Mouse (Mus musculus): ENCODE measurements at regions not wholly inside any gene's neighbourhood (a gene's known extent, or its start where the extent isn't known, plus 50 kb on each side); places are given as distances from the start of the nearest gene placed in this dataset.

GRCm38 (mm10) chr3:148676025-148676424 is 314.3 kb downstream of the Adgrl2 start:
- ATAC-seq (ENCODE audit: extremely low read depth, insufficient number of reproducible peaks, low FRiP score, poor library complexity, severe bottlenecking): no peak

GRCm38 (mm10) chr3:148662888-148663477 is 327.4 kb downstream of the Adgrl2 start:
- no peak for ATAC-seq (ENCODE audit: extremely low read depth, insufficient number of reproducible peaks, low FRiP score, poor library complexity, severe bottlenecking)

GRCm38 (mm10) chr3:148659024-148659423 is 331.3 kb downstream of the Adgrl2 start:
- ATAC-seq (ENCODE audit: extremely low read depth, insufficient number of reproducible peaks, low FRiP score, poor library complexity, severe bottlenecking): no peak

- ATAC-seq (ENCODE audit: extremely low read depth, insufficient number of reproducible peaks, low FRiP score, poor library complexity, severe bottlenecking): no peak
These were observed 332.0 kb downstream of the Adgrl2 start for GRCm38 (mm10) chr3:148658368-148658767.

- no peak for ATAC-seq (ENCODE audit: extremely low read depth, insufficient number of reproducible peaks, low FRiP score, poor library complexity, severe bottlenecking)
These were observed 334.2 kb downstream of the Adgrl2 start for GRCm38 (mm10) chr3:148656187-148656586.

GRCm38 (mm10) chr3:148650241-148650640 is 340.1 kb downstream of the Adgrl2 start:
- ATAC-seq (ENCODE audit: extremely low read depth, insufficient number of reproducible peaks, low FRiP score, poor library complexity, severe bottlenecking): no peak

GRCm38 (mm10) chr3:148644924-148645323 is 345.4 kb downstream of the Adgrl2 start:
- no peak for ATAC-seq (ENCODE audit: extremely low read depth, insufficient number of reproducible peaks, low FRiP score, poor library complexity, severe bottlenecking)

- ATAC-seq (ENCODE audit: extremely low read depth, insufficient number of reproducible peaks, low FRiP score, poor library complexity, severe bottlenecking): no peak
These were observed 348.8 kb downstream of the Adgrl2 start for GRCm38 (mm10) chr3:148641581-148641980.

GRCm38 (mm10) chr3:148640680-148641101 is 349.7 kb downstream of the Adgrl2 start:
- no peak for ATAC-seq (ENCODE audit: extremely low read depth, insufficient number of reproducible peaks, low FRiP score, poor library complexity, severe bottlenecking)

GRCm38 (mm10) chr3:148635101-148635500 is 355.3 kb downstream of the Adgrl2 start:
- no peak for ATAC-seq (ENCODE audit: extremely low read depth, insufficient number of reproducible peaks, low FRiP score, poor library complexity, severe bottlenecking)

GRCm38 (mm10) chr3:148634352-148634751 is 356.0 kb downstream of the Adgrl2 start:
- no peak for ATAC-seq (ENCODE audit: extremely low read depth, insufficient number of reproducible peaks, low FRiP score, poor library complexity, severe bottlenecking)

- no peak for ATAC-seq (ENCODE audit: extremely low read depth, insufficient number of reproducible peaks, low FRiP score, poor library complexity, severe bottlenecking)
These were observed 357.1 kb downstream of the Adgrl2 start for GRCm38 (mm10) chr3:148633291-148633690.

GRCm38 (mm10) chr3:148632449-148632848 is 357.9 kb downstream of the Adgrl2 start:
- ATAC-seq (ENCODE audit: extremely low read depth, insufficient number of reproducible peaks, low FRiP score, poor library complexity, severe bottlenecking): no peak

GRCm38 (mm10) chr3:148631415-148632192 is 358.8 kb downstream of the Adgrl2 start:
- no peak for ATAC-seq (ENCODE audit: extremely low read depth, insufficient number of reproducible peaks, low FRiP score, poor library complexity, severe bottlenecking)

GRCm38 (mm10) chr3:148630865-148631264 is 359.5 kb downstream of the Adgrl2 start:
- ATAC-seq (ENCODE audit: extremely low read depth, insufficient number of reproducible peaks, low FRiP score, poor library complexity, severe bottlenecking): no peak

GRCm38 (mm10) chr3:148614971-148615671 is 375.2 kb downstream of the Adgrl2 start:
- ATAC-seq (ENCODE audit: extremely low read depth, insufficient number of reproducible peaks, low FRiP score, poor library complexity, severe bottlenecking): no peak

GRCm38 (mm10) chr3:148613443-148613842 is 376.9 kb downstream of the Adgrl2 start:
- no peak for ATAC-seq (ENCODE audit: extremely low read depth, insufficient number of reproducible peaks, low FRiP score, poor library complexity, severe bottlenecking)

GRCm38 (mm10) chr3:148603276-148603675 is 387.1 kb downstream of the Adgrl2 start:
- ATAC-seq (ENCODE audit: extremely low read depth, insufficient number of reproducible peaks, low FRiP score, poor library complexity, severe bottlenecking): no peak

- no peak for ATAC-seq (ENCODE audit: extremely low read depth, insufficient number of reproducible peaks, low FRiP score, poor library complexity, severe bottlenecking)
These were observed 387.6 kb downstream of the Adgrl2 start for GRCm38 (mm10) chr3:148602730-148603255.

GRCm38 (mm10) chr3:148595561-148595960 is 394.8 kb downstream of the Adgrl2 start:
- no peak for ATAC-seq (ENCODE audit: extremely low read depth, insufficient number of reproducible peaks, low FRiP score, poor library complexity, severe bottlenecking)

Measured in neutrophil, adult 5-6 weeks (primary cell).